ENCODE assay signal across 8 mouse cellular contexts in the genomic region with DNA sequence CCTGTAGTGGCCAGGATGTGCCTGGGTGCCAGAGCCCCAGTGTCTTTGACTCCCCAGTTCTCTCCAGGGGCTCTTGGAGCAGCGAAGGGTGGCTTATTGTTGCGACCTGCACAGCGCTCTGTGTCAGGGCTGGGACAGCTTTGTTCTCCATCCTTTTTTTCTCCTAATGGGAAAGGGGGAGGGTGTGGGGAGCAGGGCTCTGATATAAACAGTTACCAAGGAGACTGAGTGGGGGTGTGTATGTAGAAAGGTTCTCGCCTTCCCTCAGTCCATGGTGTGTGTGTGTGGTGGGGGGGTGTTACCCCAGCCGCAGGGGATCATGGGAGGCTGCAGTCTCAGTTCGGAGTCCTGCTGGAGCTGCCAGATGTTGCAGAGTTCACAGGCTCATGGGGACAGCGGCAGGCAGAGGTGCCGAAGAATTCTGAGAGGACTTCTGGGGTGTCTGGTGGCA. TPM values are rescaled to one million over a fixed set of nuclear protein-coding genes. Genes with fewer than 3 reads are reported as not detected.
DNase-seq lines count a peak whose midpoint lies in the region; ATAC-seq lines count a peak whose summit lies in the region.

No protein-coding gene starts in this region.

- H3K4me1 ChIP-seq in embryonic facial prominence, embryonic 10.5 days = peaks cover 61% of the 10 kb centered on the region
- H3K4me1 ChIP-seq in heart, embryonic 16.5 days (ENCODE audit: control insufficient read depth, insufficient read depth, low read length) = peaks cover 47% of the 10 kb centered on the region
- H3K4me1 ChIP-seq in neural tube, embryonic 12.5 days = peaks cover 43% of the 10 kb centered on the region

- intact Hi-C loops in left cerebral cortex, postnatal 25 days (cut with DNase I) = no loop called here

- peak; percentile 98 for DNase-seq in heart, adult 11 months
- DNase-seq in heart, adult 8-10 months (ENCODE audit: low spot score) = no peak
- peak; percentile 80 for DNase-seq in embryonic facial prominence, embryonic 10.5 days (ENCODE audit: low spot score)
- DNase-seq in left cerebral cortex, postnatal 25 days (ENCODE audit: low spot score in 2 of 2) = peak; percentile 47 to 71
- DNase-seq in thymus, postnatal 10 days (ENCODE audit: low spot score in 2 of 2) = no peak

- peak overlapping the region; percentile 89 for H3K27ac ChIP-seq in embryonic facial prominence, embryonic 10.5 days (replicated peaks)
- peak overlapping the region; percentile 41; the same call in 1 of the 2 replicates for H3K27ac ChIP-seq in heart, embryonic 16.5 days (ENCODE audit: low read length)
- H3K27ac ChIP-seq in neural tube, embryonic 12.5 days = peak overlapping the region; percentile 91

- H3K4me2 ChIP-seq in heart, embryonic 16.5 days (ENCODE audit: low read depth, low read length) = peak overlapping the region; percentile 12
- peak overlapping the region; percentile 60 for H3K4me2 ChIP-seq in neural tube, embryonic 12.5 days (replicated peaks)

- ATAC-seq in heart, embryonic 16.5 days (replicated peaks; ENCODE audit: extremely low read depth, insufficient read depth, low FRiP score) = peak; percentile 24; the same call in 1 of the 2 replicates
- ATAC-seq in neural tube, embryonic 12.5 days (ENCODE audit: low FRiP score, low read depth) = peak; percentile 92
- ATAC-seq in erythroblast, adult 5-6 weeks (replicated peaks; ENCODE audit: low FRiP score, poor library complexity, severe bottlenecking) = no peak

- peak overlapping the region; percentile 12; the same call in 1 of the 2 replicates for H3K9ac ChIP-seq in heart, embryonic 16.5 days (ENCODE audit: low read length)
- peak overlapping the region; percentile 54 for H3K9ac ChIP-seq in neural tube, embryonic 12.5 days

- 5% methylated on average over 8 of the region's 8 CpGs for WGBS in embryonic facial prominence, embryonic 10.5 days
- 35% methylated on average over 8 of the region's 8 CpGs for WGBS in heart, embryonic 16.5 days
- 5% methylated on average over 8 of the region's 8 CpGs for WGBS in neural tube, embryonic 12.5 days

- peaks cover 52% of the 10 kb centered on the region for H3K36me3 ChIP-seq in embryonic facial prominence, embryonic 10.5 days (replicated peaks)
- peaks cover 13% of the 10 kb centered on the region for H3K36me3 ChIP-seq in heart, embryonic 16.5 days (ENCODE audit: control insufficient read depth, insufficient read depth)
- H3K36me3 ChIP-seq in neural tube, embryonic 12.5 days = peaks cover 24% of the 10 kb centered on the region

- peak overlapping the region; percentile 48 for H3K4me3 ChIP-seq in embryonic facial prominence, embryonic 10.5 days
- H3K4me3 ChIP-seq in heart, embryonic 16.5 days (ENCODE audit: low read length) = no peak overlapping the region
- H3K4me3 ChIP-seq in neural tube, embryonic 12.5 days = peak overlapping the region; percentile 28

- H3K9me3 ChIP-seq in embryonic facial prominence, embryonic 10.5 days = no peaks in the 10 kb centered on the region
- H3K9me3 ChIP-seq in heart, embryonic 16.5 days (replicated peaks; ENCODE audit: control insufficient read depth, low read length) = no peaks in the 10 kb centered on the region
- H3K9me3 ChIP-seq in neural tube, embryonic 12.5 days = no peaks in the 10 kb centered on the region

- no peaks in the 10 kb centered on the region for H3K27me3 ChIP-seq in embryonic facial prominence, embryonic 10.5 days (replicated peaks; ENCODE audit: low read depth, poor library complexity, severe bottlenecking)
- H3K27me3 ChIP-seq in heart, embryonic 16.5 days (ENCODE audit: control insufficient read depth, insufficient read depth, low read length) = no peaks in the 10 kb centered on the region
- no peaks in the 10 kb centered on the region for H3K27me3 ChIP-seq in neural tube, embryonic 12.5 days (replicated peaks)

RNA-seq across cellular contexts. Expression of a gene that starts 18.8 kb away (rescaled TPM):
- 10 to 100 TPM; 14.9 to 19.0 (median 16.7) TPM for total RNA-seq in heart, adult 8-10 months (2022)
- polyA plus RNA-seq in embryonic facial prominence, embryonic 10.5 days (2016; fragmentation: Nextera tagmentation; extraction: Ambion mirVana) = 54.7 and 59.3 TPM in 2 replicates
- 36.3 and 37.4 TPM in 2 replicates for polyA plus RNA-seq in heart, embryonic 16.5 days (2015; fragmentation: Nextera tagmentation; extraction: Ambion mirVana)
- total RNA-seq in left cerebral cortex, postnatal 25 days (2021) = 10 to 100 TPM; 13.5 to 18.7 TPM
- 73.5 and 74.7 TPM in 2 replicates for polyA plus RNA-seq in neural tube, embryonic 12.5 days (2016; fragmentation: Nextera tagmentation; extraction: Ambion mirVana)
- 0.58 and 5.4 TPM in 2 replicates for total RNA-seq in erythroblast, adult 5-6 weeks (2015; ENCODE audit: low replicate concordance)
- 6.0 and 8.7 TPM in 2 replicates for total RNA-seq in erythroblast, adult 5-6 weeks (2017; ENCODE audit: low replicate concordance)

RNA-seq across cellular contexts. Expression of a gene that starts 52.8 kb away (rescaled TPM):
- not detected for total RNA-seq in heart, adult 8-10 months (2022)
- polyA plus RNA-seq in embryonic facial prominence, embryonic 10.5 days (2016; fragmentation: Nextera tagmentation; extraction: Ambion mirVana) = 0.30 and 0.31 TPM in 2 replicates
- polyA plus RNA-seq in heart, embryonic 16.5 days (2015; fragmentation: Nextera tagmentation; extraction: Ambion mirVana) = 0.15 and 0.56 TPM in 2 replicates
- total RNA-seq in left cerebral cortex, postnatal 25 days (2021) = not detected
- polyA plus RNA-seq in neural tube, embryonic 12.5 days (2016; fragmentation: Nextera tagmentation; extraction: Ambion mirVana) = 0.30 TPM in 1 of 2 replicates, not detected in the other
- not detected in 2 replicates for total RNA-seq in erythroblast, adult 5-6 weeks (2015; ENCODE audit: low replicate concordance)
- not detected in 2 replicates for total RNA-seq in erythroblast, adult 5-6 weeks (2017; ENCODE audit: low replicate concordance)

RNA-seq across cellular contexts. Expression of a gene that starts 52.9 kb away (rescaled TPM):
- total RNA-seq in heart, adult 8-10 months (2022) = 1,000 to 10,000 TPM; 1,906 to 1,974 (median 1,950) TPM
- 603 and 625 TPM in 2 replicates for polyA plus RNA-seq in embryonic facial prominence, embryonic 10.5 days (2016; fragmentation: Nextera tagmentation; extraction: Ambion mirVana)
- 1,315 and 1,333 TPM in 2 replicates for polyA plus RNA-seq in heart, embryonic 16.5 days (2015; fragmentation: Nextera tagmentation; extraction: Ambion mirVana)
- 100 to 1,000 TPM; 389 to 397 TPM for total RNA-seq in left cerebral cortex, postnatal 25 days (2021)
- polyA plus RNA-seq in neural tube, embryonic 12.5 days (2016; fragmentation: Nextera tagmentation; extraction: Ambion mirVana) = 606 and 613 TPM in 2 replicates
- total RNA-seq in erythroblast, adult 5-6 weeks (2015; ENCODE audit: low replicate concordance) = 106 and 152 TPM in 2 replicates
- 47.2 and 55.1 TPM in 2 replicates for total RNA-seq in erythroblast, adult 5-6 weeks (2017; ENCODE audit: low replicate concordance)

RNA-seq across cellular contexts. Expression of a gene that starts 55.6 kb away (rescaled TPM):
- 10 to 100 TPM; 71.5 to 84.8 (median 75.1) TPM for total RNA-seq in heart, adult 8-10 months (2022)
- polyA plus RNA-seq in embryonic facial prominence, embryonic 10.5 days (2016; fragmentation: Nextera tagmentation; extraction: Ambion mirVana) = 97.3 and 103 TPM in 2 replicates
- polyA plus RNA-seq in heart, embryonic 16.5 days (2015; fragmentation: Nextera tagmentation; extraction: Ambion mirVana) = 52.6 and 56.7 TPM in 2 replicates
- total RNA-seq in left cerebral cortex, postnatal 25 days (2021) = 10 to 100 TPM; 84.4 to 91.2 TPM
- polyA plus RNA-seq in neural tube, embryonic 12.5 days (2016; fragmentation: Nextera tagmentation; extraction: Ambion mirVana) = 112 and 113 TPM in 2 replicates
- total RNA-seq in erythroblast, adult 5-6 weeks (2015; ENCODE audit: low replicate concordance) = 8.8 and 9.0 TPM in 2 replicates
- 9.9 and 14.5 TPM in 2 replicates for total RNA-seq in erythroblast, adult 5-6 weeks (2017; ENCODE audit: low replicate concordance)

Comparison
In these comparisons a context has a peak if more than half of its experiments do, and no peak if none do; other contexts are left out.
1. DNase-seq: peak in heart, adult 11 months (single experiment), embryonic facial prominence, embryonic 10.5 days (single experiment) and left cerebral cortex, postnatal 25 days (2 of 2); none in heart, adult 8-10 months (single experiment) and thymus, postnatal 10 days (0 of 2).
2. H3K27ac ChIP-seq: peak in every context shown above with its lines; median percentile 91 in neural tube, embryonic 12.5 days; 89 in embryonic facial prominence, embryonic 10.5 days; 41 in heart, embryonic 16.5 days.
3. RNA of a gene that starts 52.9 kb away (total RNA-seq): 1,906 to 1,974 TPM in heart, adult 8-10 months; 389 to 397 TPM in left cerebral cortex, postnatal 25 days and 47.2 to 152 TPM in erythroblast, adult 5-6 weeks; every median in the first group is over 4 times any median in the second.